Mouse (Mus musculus) spleen, adult 12 weeks (tissue): ENCODE data around the gene Gm20908.
"Not testable (repeated sequence)": the region's sequence is repeated elsewhere in the genome, so short reads cannot be mapped to it uniquely, and the experiment has no call there.

Experiments
- DNase-seq: peaks from one replicate; pipeline ENCODE4 v3.0.0; 2022; ENCODE audit warnings: low spot score

Gene Gm20908

DNA sequence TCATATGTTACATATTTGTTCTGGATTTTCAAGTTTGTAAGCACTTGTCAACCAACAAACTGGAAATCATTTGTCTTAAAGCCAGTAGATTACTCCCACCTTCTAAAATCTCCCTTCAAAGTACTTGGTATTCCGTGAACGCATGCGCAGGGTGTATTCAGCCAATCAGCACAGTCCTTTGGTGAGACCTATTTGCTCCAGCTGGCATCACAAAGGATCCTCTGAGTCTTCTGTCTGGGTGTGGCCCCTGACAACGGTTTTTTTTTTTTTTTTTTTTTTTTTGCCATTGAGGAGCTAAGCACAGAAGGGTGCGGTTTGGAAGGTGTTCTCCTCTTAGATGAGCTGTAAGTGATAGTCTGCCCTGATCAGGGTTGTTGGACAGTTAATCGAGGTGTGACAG lies at the start of gene Gm20908:
TSS of gene Gm20908 (plus strand) at position 301 of the 400 bp plus-strand sequence.
- DNase-seq = not testable (repeated sequence)
